Mouse (Mus musculus) megakaryocyte progenitor cell, adult 5-6 weeks (primary cell): ENCODE results near the gene Nars2. TPM values are rescaled to one million over a fixed set of nuclear protein-coding genes. Genes with fewer than 3 reads are reported as not detected.
A peak's percentile ranks its signal among the peaks of the same experiment; 100 is the strongest.

ENCODE experiments used
- ATAC-seq: replicated peaks from 2 replicates; pipeline ENCODE4 v1.8.0; 2016; ENCODE audit warnings: mild to moderate bottlenecking, moderate TSS enrichment, inconsistent platforms; ENCODE audit not compliant: poor library complexity
- total RNA-seq, 2 experiments: library from RNA; stranded (forward) in 1 of 2; stranded (reverse) in 1 of 2; fragments of 157-497, 149-512 nt in 1 of 2; fragments of 200-1000 nt in 1 of 2; gene quantifications; 2 replicates each; pipeline versions ENCODE4 v1.2.3 to v1.2.4; 2015 to 2017

Gene Nars2
- total RNA-seq, 2 experiments from 2014 or later: 8.4 to 12.1 TPM

DNA sequence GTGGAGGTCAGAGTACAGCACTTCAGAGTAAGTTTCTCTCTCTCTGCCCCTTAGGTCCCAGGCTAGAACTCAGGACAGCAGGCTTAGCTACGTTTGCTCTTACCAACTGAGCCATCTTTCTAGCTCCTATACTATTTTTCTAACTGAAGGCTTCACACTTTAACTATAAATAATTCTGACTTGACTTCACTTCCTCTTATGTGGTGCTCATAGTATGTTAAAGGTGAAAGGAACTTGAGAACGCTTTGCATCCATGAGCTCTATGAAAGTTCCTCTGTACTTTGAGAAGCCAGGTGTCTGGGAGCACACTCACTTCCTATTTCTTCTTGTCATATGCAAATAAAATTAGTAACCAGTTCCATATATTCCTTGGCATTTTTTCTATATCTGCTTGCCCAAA lies 109.7 kb downstream of the Nars2 start:
- ATAC-seq: no peak

DNA sequence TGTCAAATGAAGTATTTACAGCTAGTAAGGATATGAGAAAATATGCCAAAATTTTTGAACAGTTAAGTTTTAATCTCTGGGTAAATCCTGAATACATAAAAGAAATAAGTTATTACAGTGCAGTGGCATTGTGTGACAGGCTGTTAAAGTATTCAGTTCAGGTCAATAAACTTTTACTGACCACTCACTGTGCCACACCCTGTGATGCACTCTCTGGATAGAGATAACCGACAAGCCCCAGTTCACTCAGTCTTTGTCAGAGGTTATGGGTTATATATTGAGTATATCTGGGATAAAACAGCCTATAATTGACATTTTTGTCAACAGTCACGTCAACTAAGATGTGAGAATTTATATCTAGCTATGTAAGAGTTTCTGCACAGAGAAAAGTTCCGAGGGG lies 120.2 kb downstream of the Nars2 start:
- ATAC-seq: no peak

DNA sequence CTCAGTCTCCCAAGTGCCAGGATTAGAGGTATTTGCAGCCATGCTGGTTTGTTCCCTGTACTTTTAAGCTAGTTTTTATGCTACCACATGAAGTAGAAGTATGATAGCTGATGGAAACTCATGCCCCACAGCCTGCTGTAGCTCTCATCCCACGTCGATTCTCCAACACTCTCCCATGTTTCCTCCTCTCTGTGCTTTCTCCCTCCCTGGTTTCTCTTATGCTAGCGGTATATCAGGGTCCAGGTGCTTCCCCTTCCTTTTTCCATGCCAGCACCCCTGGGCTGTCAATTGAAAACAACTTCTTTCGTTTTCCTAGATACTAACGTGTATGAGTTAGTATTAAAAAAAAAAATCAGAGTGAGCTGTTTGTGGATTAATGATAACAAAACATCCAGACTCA lies 120.8 kb downstream of the Nars2 start:
- ATAC-seq: no peak

DNA sequence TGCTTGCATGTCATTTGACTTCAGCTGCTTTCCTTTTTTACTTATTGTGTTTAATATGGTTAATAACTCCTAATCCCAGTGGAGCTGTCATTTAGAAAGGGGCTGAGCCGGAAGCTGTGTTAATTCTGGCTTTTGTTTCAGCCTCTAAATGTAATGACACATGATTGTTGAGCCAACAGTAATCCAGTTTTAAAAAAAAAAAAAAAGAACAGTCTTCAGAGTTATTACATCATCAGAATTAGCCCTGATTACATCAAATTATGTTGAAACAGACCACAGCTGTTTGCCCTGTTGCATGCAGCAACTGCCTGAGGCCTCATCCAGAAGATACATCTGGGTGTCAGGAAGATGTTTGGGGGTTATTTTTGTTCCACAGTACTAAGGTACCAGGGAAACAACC lies 123.7 kb downstream of the Nars2 start:
- peak; percentile 73 for ATAC-seq

DNA sequence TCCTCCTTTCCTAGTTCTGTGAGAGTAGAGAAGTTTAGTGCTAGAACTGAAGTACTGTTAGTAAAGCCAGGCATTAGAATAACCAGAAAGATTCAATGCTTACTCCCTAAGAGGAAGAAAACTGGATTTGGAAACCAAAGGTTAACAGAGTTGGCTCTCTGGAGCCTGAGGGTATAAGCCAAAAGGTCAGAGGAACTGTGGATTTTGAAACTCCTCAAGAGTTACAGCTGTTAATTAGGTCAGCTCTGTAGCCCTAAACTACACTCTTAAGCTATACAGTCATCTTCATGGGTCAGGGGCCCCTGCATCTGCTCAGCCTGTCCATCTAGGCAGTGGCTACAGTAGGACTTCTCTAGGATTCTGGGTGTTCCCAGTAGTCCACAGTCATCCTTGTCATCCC lies 125.7 kb downstream of the Nars2 start:
- ATAC-seq: no peak

DNA sequence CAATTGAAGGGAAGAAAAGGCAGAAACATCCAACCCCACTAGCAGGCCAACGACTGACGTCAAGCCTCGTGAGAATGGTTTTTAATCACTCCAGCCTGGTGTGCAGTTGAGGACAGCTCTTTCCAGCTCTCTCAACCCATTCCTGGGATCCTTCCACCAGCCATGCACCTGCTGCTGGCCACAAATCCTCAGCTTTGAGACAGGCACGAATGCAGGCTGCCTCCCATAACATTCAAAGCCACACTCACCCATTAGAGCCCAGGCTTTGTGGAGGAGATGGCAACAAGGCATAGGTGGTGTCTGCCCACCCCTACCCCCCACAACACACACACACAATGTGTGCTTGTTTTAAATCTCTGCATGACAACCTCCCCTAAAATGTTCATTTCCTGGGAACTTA lies 127.4 kb downstream of the Nars2 start:
- no peak for ATAC-seq

DNA sequence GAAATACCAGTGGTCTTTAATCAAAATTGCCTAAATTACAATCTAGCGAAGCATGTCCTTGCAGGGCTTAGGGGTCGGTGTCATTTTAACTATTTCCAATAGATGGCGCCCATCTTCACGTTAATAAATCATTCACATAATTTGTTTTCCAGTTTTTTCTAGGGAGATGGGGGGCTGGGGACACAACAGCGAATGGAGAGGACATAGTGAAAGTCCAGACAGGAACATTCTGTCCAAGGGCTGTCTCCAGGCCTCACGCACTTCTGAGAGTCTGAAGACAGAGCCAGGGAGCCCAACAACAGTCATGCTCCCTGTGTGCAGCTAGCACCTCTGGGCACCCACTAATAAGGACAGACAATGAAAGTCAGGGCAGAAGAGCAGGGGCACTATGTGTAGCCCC lies 127.8 kb downstream of the Nars2 start:
- ATAC-seq: 0 out of 2 replicates have a peak, but pooled peaks have one; percentile 14

DNA sequence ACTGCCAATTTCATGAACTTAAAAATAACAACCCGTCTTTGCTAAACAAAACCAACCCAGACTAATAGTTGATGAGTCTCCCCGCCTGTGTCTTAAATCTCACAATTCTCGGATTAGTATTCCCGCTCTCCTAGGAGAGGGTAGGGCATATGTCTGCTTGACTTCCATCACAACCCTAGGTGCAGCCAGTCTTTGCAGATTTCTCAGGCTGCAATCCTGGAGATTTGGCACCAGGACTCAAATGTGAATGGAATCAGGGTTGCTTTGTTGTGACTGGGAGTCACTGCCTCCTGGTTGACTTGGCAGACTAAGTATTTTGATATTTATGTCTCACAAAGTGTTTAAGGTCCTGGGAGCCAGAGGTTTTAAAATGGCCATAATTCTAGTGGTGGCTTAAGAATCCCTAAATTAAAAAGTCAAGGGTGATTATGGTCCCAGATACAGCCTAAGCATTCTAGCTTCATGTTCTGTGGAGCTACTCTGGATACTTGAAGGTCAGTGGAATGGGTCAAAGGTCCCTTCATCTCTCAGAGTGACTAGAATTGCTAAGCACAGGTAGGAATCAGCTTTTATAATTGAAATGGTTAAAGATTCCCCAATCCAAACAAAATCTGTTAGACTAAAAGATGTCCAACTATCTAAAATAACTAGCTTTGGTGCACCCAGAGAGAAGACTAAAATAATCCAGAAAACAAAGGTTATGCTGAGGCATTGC lies 128.5 kb downstream of the Nars2 start:
- no peak for ATAC-seq

DNA sequence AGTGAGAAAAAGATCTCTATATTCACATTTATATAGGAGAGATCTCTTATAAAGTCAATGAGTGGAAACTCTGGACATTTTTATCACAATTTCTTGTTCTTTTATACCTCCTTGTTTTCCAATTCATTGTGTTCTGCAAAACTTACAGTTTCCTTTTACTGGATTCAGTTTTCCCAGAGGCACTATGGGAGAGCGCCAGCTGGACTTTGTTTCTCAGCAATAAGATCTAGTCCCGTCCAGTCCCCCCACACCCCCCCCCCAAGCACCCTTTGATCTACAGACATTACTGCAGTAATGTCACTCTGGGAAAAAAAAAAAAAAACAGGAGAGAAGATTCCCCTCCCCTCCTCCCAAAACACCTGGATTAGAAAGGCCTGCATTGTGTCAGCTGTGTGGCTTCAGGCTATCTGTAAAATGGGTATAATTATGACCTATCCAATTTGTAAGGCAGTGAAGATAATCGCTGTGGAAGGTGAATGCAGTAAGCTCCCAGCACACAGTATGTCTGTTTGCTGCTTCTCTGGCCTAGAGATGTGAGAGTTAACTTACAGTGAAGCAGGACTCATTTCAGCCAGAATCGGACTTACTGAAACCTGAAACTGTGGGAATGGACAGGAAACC lies 129.4 kb downstream of the Nars2 start:
- ATAC-seq: no peak

DNA sequence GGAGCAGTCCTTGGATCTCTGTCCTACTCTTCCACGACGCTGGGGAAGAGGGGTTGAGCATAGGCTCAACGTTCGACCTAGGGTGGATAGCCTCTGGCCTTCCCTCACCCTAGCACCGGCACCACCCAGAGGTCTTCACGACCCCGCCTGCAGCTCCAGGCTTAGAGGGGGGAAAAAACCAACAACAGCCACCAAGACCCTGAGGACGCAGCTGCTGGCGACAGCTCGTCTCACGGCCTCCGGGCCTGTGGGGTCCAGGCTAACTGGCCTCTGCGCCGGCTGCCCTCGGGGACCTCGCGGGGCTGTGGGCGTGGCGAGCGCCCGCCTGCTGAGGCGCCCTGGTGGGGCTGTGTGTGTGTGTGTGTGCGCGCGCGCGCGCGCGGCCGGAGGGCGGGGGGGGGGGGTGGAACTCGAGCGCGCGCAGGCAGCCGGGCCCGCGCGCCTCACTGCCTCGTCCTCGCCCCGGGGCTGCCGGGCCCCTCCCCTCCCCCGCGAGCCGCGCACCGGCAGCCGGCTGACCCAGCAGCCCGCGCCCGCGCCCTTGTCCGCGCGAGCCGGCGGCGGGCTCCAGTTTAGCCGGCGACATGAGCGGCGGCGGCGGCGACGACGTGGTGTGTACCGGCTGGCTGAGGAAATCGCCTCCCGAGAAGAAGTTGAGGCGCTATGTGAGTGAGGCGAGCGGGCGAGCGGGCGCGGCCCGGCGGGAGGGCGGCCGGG lies 130.1 kb downstream of the Nars2 start, which contains the start of gene Gab2:
Gene Gab2, plus strand, starts transcription at position 345 of the 717 bp plus-strand sequence.
- peak; percentile 62 for ATAC-seq

DNA sequence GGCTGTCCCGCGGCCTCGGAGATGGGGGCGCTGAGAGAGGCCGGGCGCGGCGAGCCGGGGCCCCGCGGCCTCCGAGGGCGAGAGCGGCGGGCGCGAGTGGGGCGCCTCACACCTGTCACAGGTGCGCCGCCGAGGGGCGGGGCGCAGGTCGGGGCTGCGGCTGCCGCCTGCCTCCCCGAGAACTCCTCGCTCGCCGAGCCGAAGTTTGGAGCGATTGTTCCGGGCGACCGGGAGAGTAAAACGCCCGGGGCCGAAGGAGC lies 130.6 kb downstream of the Nars2 start:
- no peak for ATAC-seq

DNA sequence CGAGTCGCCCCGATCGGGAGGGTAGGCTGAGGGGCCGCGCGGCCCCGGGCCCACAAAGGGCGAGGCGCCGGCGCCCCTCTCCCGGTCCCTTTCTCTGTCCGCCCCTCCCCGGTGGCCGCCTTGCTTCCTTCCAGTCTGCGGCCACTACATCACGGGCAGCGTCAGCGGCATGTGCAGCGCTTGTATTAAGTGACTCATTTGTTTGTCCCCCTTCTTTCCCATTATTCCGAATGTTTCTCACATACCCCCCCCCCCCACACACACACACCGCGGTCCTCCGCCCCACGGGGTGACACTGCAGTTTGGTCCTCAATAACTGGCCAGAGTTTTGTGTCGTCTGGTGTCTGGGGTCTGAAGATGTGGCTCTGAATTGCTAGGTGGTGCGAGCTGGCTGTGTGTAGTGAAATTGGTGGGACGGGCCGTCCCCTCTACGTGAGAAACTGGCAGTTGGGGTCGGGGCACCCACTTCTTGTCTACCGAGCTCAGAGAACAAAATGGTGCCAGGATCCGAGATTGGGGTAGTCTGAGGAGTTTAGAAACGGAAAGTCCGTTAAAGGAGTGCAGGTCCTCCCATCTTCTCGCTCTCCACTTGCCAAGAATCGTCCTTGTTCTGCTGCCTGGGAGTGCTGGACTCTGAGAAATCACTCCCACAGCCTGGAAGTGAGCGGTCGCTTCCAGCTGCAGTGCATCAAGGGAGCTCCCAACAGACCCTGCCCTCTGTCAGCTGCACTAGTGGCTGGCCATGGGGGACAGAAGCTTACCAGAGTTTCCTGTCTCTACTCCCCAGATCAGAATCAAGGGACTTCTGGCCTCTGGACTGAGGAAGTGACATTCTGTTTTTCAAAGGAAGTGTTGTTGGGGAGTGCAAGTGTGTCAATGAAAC lies 131.2 kb downstream of the Nars2 start:
- peak; percentile 58 for ATAC-seq

DNA sequence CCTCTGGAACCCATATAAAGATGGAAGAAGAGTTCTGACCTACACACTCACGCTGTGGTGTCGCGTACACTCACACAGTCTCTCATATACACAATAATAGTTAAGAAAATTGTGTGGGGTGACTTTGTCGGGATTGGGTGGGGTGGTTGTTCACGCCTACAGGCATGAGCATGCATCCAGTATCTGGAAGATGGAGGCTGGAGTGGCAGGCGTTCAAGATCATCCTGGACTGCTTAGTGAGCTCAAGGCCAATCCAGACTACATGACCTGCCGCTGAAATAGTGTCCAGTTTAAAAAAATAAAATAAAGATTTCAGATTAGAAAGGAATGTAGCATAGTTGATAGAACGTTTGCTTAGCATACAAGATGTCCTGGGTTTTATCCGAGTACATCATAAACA lies 132.3 kb downstream of the Nars2 start:
- ATAC-seq: no peak

DNA sequence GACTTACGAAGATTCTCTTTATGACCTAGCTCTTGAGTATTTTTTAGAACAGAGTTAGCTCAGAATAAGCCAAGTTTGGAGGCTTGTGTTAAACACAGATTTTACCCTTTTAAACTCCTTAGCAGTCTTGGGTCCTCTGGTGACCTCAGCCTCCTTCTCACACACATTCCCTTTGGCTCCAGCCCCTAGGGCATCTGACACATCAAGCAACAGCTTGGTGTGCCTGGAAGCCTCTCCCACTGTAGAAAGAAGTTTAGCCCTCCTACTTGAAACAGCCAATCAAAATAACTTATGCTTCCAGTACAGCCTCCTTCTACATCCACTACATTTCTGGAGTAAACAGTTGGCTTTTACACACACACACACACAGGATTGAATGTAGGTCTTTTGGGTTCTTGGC lies 132.9 kb downstream of the Nars2 start:
- no peak for ATAC-seq

DNA sequence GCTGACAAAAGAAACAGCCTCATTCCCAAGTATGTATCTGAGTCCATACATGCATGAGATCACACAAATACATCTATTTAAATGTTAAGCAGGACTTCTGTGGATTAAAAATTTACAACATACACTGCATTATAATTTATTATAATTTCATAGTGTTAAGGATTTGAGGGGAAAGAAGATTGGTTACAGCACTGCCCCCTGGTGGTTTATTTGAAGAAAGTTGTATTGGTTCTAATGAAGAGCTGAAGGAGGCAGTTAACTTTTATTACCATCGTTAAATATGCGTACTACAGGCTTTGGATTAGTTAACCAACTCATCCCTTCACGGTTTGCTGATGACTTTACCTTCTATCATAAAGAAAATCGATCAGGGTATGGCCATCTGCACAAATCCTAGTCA lies 134.0 kb downstream of the Nars2 start:
- peak; percentile 33; the same call in 1 of the 2 replicates for ATAC-seq

DNA sequence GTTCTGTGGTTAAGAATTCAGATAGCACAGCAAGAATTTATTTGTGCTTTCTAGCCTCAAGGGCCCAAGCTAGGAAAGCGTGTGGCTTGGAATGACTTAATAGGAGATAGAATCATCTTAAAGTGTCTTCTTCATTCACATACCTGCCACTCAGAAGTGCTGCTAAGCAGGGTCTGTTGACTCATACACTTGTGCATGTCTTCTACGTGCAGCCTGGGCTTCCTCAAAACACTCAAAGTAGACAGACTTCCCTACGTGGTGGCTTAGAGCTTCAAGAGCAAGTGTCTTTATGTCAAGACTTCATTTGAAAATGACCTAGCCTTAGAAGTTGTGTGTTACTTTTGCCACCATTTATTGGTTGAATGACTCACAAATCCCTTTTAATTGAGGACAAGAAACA lies 142.9 kb downstream of the Nars2 start:
- peak; percentile 72 for ATAC-seq

DNA sequence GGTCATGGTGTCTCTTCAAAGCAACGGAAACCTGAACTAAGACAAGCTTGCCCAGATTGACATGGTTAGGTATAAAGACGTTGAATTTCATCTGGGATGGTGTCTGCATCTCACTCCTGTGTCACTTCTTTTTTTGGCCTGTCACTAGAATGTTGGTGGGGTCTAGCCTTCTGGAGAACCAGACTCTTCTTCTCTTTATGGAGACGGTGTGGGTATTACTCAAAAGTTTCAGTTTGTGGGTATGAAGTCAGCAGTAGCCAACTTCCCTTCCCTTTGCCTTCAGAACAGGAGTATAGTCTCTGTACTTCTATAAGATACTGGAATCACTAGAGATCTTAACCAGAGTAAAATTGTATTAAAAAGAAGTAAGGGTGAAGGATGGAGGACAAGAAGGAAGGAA lies 156.8 kb downstream of the Nars2 start:
- peak; percentile 69 for ATAC-seq
